Mouse (Mus musculus) spleen, postnatal 14 days (tissue): ENCODE measurements around the gene Atp5h.
"Not testable (repeated sequence)": the region's sequence is repeated elsewhere in the genome, so short reads cannot be mapped to it uniquely, and the experiment has no call there.

Experiments
- DNase-seq, 2 experiments: peaks; one replicate each; pipeline ENCODE4 v3.0.0; 2021 to 2022; ENCODE audit warnings: low spot score in 2 of 2

Atp5h gene

GRCm38 (mm10) chr11:115419531-115420237 is at the start of gene Atp5h, which contains the start of gene Kctd2:
Gene Atp5h (minus strand): TSS chr11:115419962.
Gene Kctd2 (plus strand): TSS chr11:115420128.
- DNase-seq = peak; percentile 87 to 89

DNA sequence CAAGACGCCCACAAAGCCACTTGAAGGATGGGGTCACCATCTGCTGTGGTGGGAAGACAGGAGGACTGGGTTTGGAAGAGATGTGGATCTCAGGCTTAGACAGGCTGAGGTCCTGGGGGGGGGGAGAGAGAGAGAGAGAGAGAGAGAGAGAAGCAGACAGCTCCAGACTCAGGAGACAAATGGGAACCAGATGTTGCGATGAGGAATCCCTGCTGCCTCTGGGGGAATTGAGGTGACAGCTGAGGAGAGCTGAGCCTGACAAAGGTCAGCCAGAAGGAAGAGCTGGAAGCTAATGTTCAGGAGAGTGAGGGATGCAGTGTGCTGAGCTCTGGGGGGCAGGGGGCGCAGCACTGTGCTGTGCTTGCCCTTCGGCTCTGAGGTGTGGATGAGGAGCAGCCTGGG is 47.5 kb upstream of the Atp5h start:
- DNase-seq = no peak

- no peak for DNase-seq
These were observed 45.1 kb upstream of the Atp5h start for GRCm38 (mm10) chr11:115464851-115465250.

DNA sequence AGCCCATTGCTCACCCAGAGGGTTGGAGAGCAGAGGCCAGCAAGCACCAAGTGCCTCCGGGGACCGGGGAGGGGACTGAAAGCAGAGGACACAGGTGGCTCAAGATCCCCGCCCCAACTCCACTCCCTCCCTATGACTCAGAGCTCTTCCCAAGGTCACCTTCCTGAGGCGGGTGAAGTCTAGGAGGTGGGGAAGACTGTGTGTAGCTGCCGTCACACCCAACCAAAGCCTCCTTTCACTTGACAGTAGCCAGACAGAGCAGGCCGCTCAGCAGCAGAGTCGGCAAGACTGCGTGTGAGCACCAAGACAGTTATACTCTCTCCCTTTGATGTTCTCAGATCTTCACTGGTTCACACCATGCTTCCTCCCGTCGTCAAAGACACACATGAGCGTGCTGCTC is 43.6 kb upstream of the Atp5h start:
- no peak for DNase-seq

DNA sequence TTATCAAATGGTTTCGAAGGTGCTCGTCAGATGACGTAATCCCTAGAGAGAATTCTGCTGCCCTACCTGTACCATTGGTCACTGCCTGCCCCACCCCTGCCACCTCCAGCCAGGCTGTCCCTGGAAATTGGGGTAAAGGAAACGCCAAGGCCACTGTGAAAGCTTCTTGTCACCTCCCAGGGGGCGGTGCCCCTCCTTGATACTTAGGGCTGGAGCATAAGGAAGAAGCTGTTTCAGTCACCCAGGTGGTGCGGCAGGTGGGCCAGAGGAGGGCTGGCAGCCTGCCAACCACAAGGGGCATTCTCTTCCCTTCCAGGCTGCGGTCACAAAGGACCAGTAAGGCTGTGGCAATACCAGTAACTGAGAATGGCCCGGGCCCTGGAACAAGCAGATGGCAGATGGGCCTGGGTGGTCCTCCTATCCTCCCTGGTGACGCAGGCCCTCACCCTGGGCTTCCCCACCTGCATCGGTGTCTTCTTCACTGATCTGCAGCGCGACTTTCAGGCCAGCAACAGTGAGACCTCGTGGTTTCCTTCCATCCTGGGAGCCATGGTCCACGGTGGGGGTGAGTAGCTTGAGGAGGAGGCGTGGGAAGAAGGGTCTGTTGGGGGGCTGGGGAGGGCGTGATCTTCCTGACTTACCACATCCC is 42.6 kb upstream of the Atp5h start, which contains the start of gene Slc16a5:
Gene Slc16a5 (plus strand): TSS at position 232 of the 649 bp plus-strand sequence.
- DNase-seq = no peak

- no peak for DNase-seq
These were observed 42.1 kb upstream of the Atp5h start for GRCm38 (mm10) chr11:115461846-115462242.

- DNase-seq = no peak
These were observed 41.2 kb upstream of the Atp5h start for GRCm38 (mm10) chr11:115460976-115461375.

DNA sequence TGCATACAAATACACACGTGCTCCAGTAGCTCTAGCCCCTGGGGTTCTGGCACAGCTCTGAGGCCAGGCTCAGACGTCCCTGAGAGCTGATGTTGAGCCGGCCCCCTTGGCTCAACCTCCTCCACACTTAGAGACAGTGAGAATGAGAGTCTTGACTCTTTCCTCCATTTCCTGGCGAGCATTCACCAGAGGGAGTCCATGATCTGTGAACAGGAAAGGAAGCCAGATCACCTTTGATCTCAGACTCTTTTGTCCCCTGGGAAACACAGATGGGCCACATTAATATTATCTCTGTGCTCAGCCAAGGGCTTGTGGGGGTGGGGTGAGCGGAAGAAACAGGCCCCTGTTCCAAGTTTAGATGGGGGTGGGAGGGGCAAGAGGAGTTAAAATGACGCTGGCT is 37.6 kb upstream of the Atp5h start:
- DNase-seq = no peak

DNA sequence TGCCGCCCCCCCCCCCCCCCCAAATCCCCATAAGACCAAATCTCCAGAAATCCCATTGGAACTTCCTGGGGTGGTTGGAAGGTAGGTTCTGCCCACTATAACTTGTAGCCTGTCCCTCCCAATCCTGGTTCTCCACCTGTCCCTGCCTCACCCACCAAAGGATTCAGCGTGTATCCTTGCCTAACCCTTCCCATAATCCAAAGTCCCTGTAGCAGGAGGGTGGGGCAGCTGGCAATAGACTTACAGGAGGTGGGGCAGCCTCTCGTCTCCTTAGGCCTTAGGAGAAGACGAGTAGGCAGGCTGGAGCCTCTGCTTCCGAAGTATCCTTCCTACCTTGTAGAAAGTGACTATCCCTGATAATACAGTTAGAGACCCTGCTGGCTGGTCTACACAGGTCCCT is 36.4 kb upstream of the Atp5h start:
- DNase-seq = no peak

GRCm38 (mm10) chr11:115455619-115456018 is 35.9 kb upstream of the Atp5h start:
- DNase-seq = no peak

DNA sequence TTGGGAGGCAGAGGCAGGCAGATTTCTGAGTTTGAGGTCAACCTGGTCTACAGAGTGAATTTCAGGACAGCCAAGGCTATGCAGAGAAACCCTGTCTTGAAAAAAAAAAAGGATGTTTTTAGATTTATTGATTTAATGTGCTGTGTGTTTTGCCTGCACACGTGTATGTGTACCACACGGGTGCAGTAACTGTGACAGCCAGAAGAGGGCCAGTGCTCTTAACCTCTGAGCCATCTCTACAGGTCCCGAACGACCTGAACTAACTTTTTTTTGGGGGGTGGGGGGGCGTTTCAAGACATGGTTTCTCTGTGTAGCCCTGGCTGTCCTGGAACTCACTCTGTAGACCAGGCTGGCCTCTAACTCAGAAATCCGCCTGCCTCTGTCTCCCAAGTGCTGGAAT is 35.1 kb upstream of the Atp5h start:
- DNase-seq = not testable (repeated sequence)

- no peak for DNase-seq
These were observed 33.5 kb upstream of the Atp5h start for GRCm38 (mm10) chr11:115453306-115453705.

DNA sequence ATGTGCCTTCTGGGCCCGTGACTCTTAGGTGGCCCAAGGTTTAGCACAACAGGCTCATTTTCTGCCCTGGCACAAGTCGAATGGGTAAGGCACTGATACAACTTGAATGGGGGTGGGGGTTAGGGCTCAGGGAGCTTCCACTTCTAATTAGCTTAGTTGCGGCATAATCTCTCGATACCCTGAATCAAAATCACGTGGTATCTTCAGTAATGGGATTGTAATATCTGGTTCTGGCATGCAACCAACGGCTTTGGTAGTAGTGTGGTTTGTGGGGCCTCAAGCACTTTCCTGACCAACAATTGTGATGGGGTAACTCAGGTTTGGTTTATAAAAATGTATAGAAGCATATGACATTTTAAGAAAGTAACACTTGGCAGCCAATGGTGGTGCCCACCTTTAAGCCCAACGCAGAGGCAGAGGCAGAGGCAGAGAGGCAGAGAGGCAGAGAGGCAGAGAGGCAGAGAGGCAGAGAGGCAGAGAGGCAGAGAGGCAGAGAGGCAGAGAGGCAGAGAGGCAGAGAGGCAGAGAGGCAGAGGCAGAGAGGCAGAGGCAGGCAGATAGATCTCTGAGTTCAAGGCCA is 32.6 kb upstream of the Atp5h start:
- no peak for DNase-seq

GRCm38 (mm10) chr11:115451781-115452241 is 32.0 kb upstream of the Atp5h start:
- DNase-seq = no peak

DNA sequence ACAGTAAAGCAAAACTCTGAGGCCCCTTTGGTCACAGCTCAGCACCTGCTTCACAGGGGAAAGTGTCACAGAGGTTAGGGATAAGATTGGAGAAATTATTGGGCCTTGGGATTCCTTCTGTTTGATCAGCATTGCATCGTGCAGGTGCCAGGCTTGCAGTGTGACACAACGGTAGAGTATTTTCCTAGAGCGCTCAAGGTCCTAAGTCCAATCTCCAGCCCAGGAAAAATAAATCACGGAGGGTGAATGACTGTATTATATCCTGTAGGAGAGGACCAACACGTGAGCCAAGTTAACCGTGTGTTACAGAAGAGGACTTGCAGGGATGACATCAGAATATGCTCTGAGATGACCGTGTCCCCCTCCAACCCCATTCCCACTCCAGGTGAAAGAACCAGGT is 30.4 kb upstream of the Atp5h start:
- no peak for DNase-seq

GRCm38 (mm10) chr11:115448998-115449397 is 29.2 kb upstream of the Atp5h start:
- no peak for DNase-seq

GRCm38 (mm10) chr11:115448075-115448474 is 28.3 kb upstream of the Atp5h start:
- DNase-seq = no peak

DNA sequence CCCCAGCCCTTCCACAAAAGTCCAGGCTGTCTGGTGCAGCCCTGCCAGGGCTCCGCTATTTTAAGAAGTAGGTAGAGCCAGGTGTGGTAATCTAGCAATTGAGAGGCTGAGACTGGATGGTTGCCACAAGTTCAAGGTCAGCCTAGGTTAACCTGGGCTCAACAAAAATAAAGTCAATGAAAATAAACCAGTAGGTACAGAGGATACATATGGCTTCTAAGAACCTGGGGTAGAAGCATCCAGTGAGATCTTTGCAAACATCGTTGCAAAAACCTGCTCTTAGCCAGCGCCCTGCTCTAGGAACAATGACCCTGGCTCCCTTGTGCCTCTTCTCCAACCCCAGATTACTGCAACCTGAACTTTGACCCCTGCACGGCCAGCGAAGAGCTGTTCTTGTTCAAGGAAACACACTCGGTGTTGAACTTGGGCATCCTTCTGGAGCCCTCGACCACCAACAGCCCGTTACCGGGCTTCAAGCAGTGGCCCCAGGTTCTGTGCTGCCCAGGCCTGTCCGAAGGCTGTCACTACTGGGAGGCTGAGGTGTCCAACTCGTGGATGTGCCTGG is 27.6 kb upstream of the Atp5h start:
- no peak for DNase-seq

GRCm38 (mm10) chr11:115446906-115447305 is 27.1 kb upstream of the Atp5h start:
- no peak for DNase-seq

DNA sequence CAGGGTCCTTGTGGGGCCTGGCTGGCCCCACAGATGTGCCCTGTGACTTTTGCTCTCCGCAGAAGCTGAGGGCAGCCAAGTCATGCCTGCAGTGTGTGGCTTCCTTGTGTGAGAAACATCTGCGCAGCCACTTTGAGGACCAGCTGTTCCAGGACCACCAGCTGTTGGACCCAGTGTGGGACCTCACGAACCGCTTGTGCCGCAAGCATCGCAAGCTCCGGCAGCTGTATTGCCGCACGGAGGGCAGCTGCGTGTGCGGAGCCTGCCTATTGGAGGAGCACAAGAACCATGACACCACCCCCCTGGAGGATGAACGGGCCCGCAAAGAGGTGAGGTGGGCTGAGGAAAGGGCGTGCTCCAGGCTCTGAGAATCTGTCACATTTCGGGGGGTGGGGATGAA is 21.7 kb upstream of the Atp5h start:
- DNase-seq = no peak

DNA sequence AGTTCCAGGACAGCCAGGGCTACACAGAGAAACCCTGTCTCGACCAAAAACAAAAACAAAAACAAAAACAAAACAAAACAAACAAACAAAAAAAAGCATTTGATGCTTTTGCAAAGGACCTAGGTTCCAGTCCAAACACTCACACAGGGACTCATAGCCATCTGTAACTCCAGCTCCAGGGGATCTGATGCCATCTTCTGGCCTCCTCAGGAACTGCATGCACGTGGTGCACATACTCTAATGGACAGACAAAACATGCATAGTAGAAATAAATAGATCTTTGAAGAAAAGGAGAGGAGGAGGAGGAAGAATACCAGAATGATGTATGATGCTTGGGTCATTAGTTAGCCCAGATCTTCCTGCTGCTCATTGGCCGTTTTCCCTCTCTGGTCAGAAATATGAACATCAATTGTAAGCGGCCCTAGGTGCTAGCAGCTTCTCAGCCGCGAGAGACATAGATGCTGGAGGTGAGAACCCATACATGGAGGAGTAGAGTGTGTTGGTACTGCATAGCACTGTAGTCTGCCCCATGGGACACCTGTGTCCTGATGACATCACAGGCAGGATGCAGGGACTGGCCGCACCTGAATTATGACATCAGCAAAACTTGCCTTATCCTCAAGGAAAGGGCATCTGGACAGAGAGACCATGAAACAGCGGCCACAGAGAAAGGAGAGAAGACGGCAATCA is 20.3 kb upstream of the Atp5h start, which contains the start of gene Trim80:
Gene Trim80 (plus strand): TSS at position 640 of the 690 bp plus-strand sequence.
- no peak for DNase-seq

GRCm38 (mm10) chr11:115439326-115439725 is 19.6 kb upstream of the Atp5h start:
- no peak for DNase-seq
